Mouse (Mus musculus): ENCODE measurements around the gene Edc4. TPM values are rescaled to one million over a fixed set of nuclear protein-coding genes. Genes with fewer than 3 reads are reported as not detected.

Gene Edc4
- total RNA-seq (2023) = 10 to 100 TPM; 40.4 to 47.7 TPM

GRCm38 (mm10) chr8:105880754-105881520 lies at the start of gene Edc4:
TSS of gene Edc4 (plus strand) at chr8:105880881.

GRCm38 (mm10) chr8:105853178-105853577 lies 27.5 kb upstream of the Edc4 start, which contains the start of gene Cenpt:
TSS of gene Cenpt (minus strand) at chr8:105853278.

DNA sequence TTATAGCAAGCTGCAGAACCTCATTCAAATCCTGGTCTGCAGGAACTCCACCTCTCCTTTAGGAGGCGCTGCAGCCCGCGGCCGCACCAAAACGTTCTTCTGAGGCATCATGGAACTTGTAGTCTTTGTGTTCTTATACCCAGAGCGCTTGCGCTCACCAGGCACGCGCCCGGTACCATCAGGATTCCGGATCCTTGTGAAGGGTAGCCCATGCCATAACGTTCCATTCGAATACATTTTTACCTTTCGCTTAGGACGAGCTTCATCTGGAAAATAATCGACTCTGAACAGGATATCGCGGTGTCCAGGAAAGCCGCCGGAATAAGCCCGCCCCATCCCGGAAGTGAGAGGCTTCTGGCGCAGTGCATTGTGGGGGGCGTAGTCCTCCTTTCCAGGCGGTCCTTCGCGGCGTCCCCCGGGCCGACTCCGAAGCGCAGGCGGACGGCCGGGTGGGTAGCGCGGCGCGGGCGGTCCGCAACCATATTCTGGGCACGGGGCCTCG lies 25.9 kb upstream of the Edc4 start, which contains the start of gene Thap11:
Thap11 (plus strand) TSS at position 418 of the 502 bp plus-strand sequence.

GRCm38 (mm10) chr8:105860143-105860981 lies 20.3 kb upstream of the Edc4 start, which contains the start of gene Nutf2:
TSS of gene Nutf2 (plus strand) at chr8:105860580.

DNA sequence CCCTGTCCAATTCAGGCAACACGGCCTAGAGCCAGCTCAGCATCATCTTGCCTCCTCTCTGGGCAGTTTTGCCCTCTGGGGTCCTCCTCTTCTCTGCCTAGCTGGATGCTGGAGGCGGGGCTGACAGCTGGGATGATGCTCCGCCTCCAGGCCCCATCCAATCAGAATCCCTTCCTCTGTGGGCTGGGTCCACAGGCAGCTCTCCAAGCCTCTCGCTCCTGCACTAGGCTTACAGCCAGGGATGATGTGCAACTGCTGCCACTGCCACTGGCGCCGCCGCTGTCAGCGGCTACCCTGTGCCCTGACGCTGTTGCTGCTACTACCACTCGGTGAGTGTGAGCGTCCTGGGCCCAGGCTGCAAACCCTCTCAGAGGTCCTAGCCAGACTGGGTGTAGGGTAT lies 12.7 kb downstream of the Edc4 start, which contains the start of gene Nrn1l:
Nrn1l (plus strand) TSS at position 229 of the 400 bp plus-strand sequence.

GRCm38 (mm10) chr8:105900180-105900940 lies 19.7 kb downstream of the Edc4 start, which contains the start of gene Pskh1:
TSS of gene Pskh1 (plus strand) at chr8:105900441.

GRCm38 (mm10) chr8:105933762-105934161 lies 53.1 kb downstream of the Edc4 start, which contains the start of gene Ctrl:
TSS of gene Ctrl (minus strand) at chr8:105933862.

GRCm38 (mm10) chr8:105938306-105938669 lies 57.6 kb downstream of the Edc4 start, which contains the start of gene Psmb10:
TSS of gene Psmb10 (minus strand) at chr8:105938444.

DNA sequence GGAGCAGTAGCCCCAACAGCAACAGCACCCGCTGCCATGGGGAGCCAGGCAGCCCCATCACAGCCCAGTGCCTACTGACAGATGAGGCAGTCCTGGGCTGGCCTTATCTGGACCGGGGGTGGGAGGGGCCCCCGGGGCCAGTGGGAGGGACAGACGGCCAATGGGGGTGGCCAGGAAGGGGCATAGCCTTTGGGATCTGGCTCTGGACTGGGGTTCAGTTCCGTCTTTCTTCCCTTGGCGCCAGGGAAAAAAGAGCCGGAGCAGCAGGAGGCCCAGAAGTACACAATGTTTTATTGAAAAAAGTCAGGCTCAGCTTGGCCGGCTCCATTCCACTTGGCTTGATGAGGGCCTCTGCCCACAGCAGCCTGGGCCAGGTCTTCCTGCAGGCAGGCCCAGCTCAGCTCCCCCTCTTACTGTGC lies 62.6 kb downstream of the Edc4 start, which contains the start of gene Lcat:
Lcat (minus strand) TSS at position 62 of the 419 bp plus-strand sequence.

Other genes starting within 250 kb of the Edc4 start
- 10 to 100 TPM; 81.5 to 87.2 TPM for gene Ctcf, start 244.3 kb upstream of the Edc4 start, total RNA-seq (2023)
- gene Agrp, start 243.5 kb upstream of the Edc4 start, total RNA-seq (2023) = not detected
- gene Carmil2, start 194.6 kb upstream of the Edc4 start, total RNA-seq (2023) = 1 to 10 TPM; 1.2 to 1.7 TPM
- gene Acd, start 179.8 kb upstream of the Edc4 start, total RNA-seq (2023) = 10 to 100 TPM; 27.7 to 32.9 TPM
- 1 to 10 TPM; 8.5 to 9.9 TPM for gene Pard6a, start 179.7 kb upstream of the Edc4 start, total RNA-seq (2023)
- gene 4933405L10Rik, start 173.2 kb upstream of the Edc4 start, total RNA-seq (2023) = not detected
- 1 to 10 TPM in 1 of 2 experiments, under 1 TPM in 1; 0.73 to 1.9 TPM for gene Enkd1, start 172.7 kb upstream of the Edc4 start, total RNA-seq (2023)
- 1 to 10 TPM in 1 of 2 experiments, under 1 TPM in 1; 0.76 to 1.1 TPM for gene Gfod2, start 122.2 kb upstream of the Edc4 start, total RNA-seq (2023)
- gene Ranbp10, start 53.5 kb upstream of the Edc4 start, total RNA-seq (2023) = 10 to 100 TPM; 28.0 to 33.8 TPM
- not detected for gene Tsnaxip1, start 53.1 kb upstream of the Edc4 start, total RNA-seq (2023)
- gene Cenpt, start 27.6 kb upstream of the Edc4 start, total RNA-seq (2023) = 1 to 10 TPM; 6.9 to 9.3 TPM
- 10 to 100 TPM; 43.3 to 44.9 TPM for gene Thap11, start 25.7 kb upstream of the Edc4 start, total RNA-seq (2023)
- gene Nutf2, start 20.3 kb upstream of the Edc4 start, total RNA-seq (2023) = 10 to 100 TPM in 1 of 2 experiments, 1 to 10 TPM in 1; 1.5 to 38.4 TPM
- under 1 TPM in 1 of 2 experiments, not detected in 1; 0.97 TPM for gene Nrn1l, start 12.7 kb downstream of the Edc4 start, total RNA-seq (2023)
- 10 to 100 TPM; 15.8 to 17.4 TPM for gene Pskh1, start 19.6 kb downstream of the Edc4 start, total RNA-seq (2023)
- 1 to 10 TPM; 1.8 to 2.1 TPM for gene Ctrl, start 53.0 kb downstream of the Edc4 start, total RNA-seq (2023)
- gene Psmb10, start 57.6 kb downstream of the Edc4 start, total RNA-seq (2023) = 100 to 1,000 TPM; 180 to 226 TPM
- gene Lcat, start 62.5 kb downstream of the Edc4 start, total RNA-seq (2023) = under 1 TPM in 1 of 2 experiments, not detected in 1; 0.97 TPM
- gene Slc12a4, start 85.2 kb downstream of the Edc4 start, total RNA-seq (2023) = 10 to 100 TPM; 21.6 to 23.2 TPM
- under 1 TPM; 0.82 to 0.84 TPM for gene Dpep3, start 98.5 kb downstream of the Edc4 start, total RNA-seq (2023)
- gene Dus2, start 110.5 kb downstream of the Edc4 start, total RNA-seq (2023) = 1 to 10 TPM; 7.7 to 7.8 TPM
- not detected for gene Dpep2nb, start 125.1 kb downstream of the Edc4 start, total RNA-seq (2023)
- gene Ddx28, start 131.0 kb downstream of the Edc4 start, total RNA-seq (2023) = 10 to 100 TPM; 13.4 to 18.6 TPM
- 10 to 100 TPM; 72.0 to 77.6 TPM for gene Nfatc3, start 178.0 kb downstream of the Edc4 start, total RNA-seq (2023)

Measured in monocyte, adult 59 days (primary cell).